17 mouse cellular contexts compared by ENCODE assay signal in genomic region chr2:92430089-92430488, GRCm38 (mm10). TPM values are rescaled to one million over a fixed set of nuclear protein-coding genes. Genes with fewer than 3 reads are reported as not detected.
DNase-seq lines count a peak whose midpoint lies in the region; ATAC-seq and TF ChIP-seq lines count a peak whose summit lies in the region.
"Had no signal": no experiment of that assay in that cellular context is flagged by ENCODE, and none has a peak within 500 bp of the region (broad histone marks: within the 10 kb centered on the region; RNA-seq: fewer than 3 reads in every experiment).

No protein-coding gene starts in this region.

- no peak overlapping the region for H3K9ac ChIP-seq in kidney, postnatal 0 days (ENCODE audit: low read depth, low read length)
- no peak overlapping the region for H3K9ac ChIP-seq in midbrain, embryonic 14.5 days (replicated peaks; ENCODE audit: low read length)
- 0 out of 2 replicates have a peak overlapping the region, but pooled peaks have one; percentile 23 for H3K9ac ChIP-seq in stomach, embryonic 16.5 days (ENCODE audit: low read length)
- H3K9ac ChIP-seq in intestine, postnatal 0 days (ENCODE audit: low read depth, low read length), result no peak overlapping the region
- H3K9ac ChIP-seq: limb, embryonic 12.5 days; liver, embryonic 14.5 days had no signal

- H3K36me3 ChIP-seq in heart, embryonic 10.5 days, result peaks cover 7% of the 10 kb centered on the region
- H3K36me3 ChIP-seq in kidney, postnatal 0 days (ENCODE audit: insufficient read depth, low read length), result peaks cover under 1% of the 10 kb centered on the region; the same call in 1 of the 2 replicates
- peaks cover 14% of the 10 kb centered on the region for H3K36me3 ChIP-seq in midbrain, embryonic 10.5 days
- H3K36me3 ChIP-seq in midbrain, embryonic 14.5 days (ENCODE audit: control insufficient read depth, insufficient read depth, low read length), result peaks cover 7% of the 10 kb centered on the region; the same call in 1 of the 2 replicates
- H3K36me3 ChIP-seq in stomach, embryonic 16.5 days (ENCODE audit: control insufficient read depth, insufficient read depth, low read length), result no peaks in the 10 kb centered on the region
- peaks cover 6% of the 10 kb centered on the region; the same call in 1 of the 2 replicates for H3K36me3 ChIP-seq in intestine, postnatal 0 days (ENCODE audit: control insufficient read depth, insufficient read depth)
- H3K36me3 ChIP-seq: midbrain, embryonic 15.5 days had no signal

- no peaks in the 10 kb centered on the region for H3K27me3 ChIP-seq in heart, embryonic 10.5 days (ENCODE audit: insufficient read depth, poor library complexity, severe bottlenecking)
- no peaks in the 10 kb centered on the region for H3K27me3 ChIP-seq in kidney, postnatal 0 days (ENCODE audit: insufficient read depth, low read length)
- peaks cover 4% of the 10 kb centered on the region; the same call in 1 of the 2 replicates for H3K27me3 ChIP-seq in midbrain, embryonic 10.5 days (ENCODE audit: low read depth, poor library complexity, severe bottlenecking)
- no peaks in the 10 kb centered on the region for H3K27me3 ChIP-seq in midbrain, embryonic 14.5 days (ENCODE audit: control insufficient read depth, insufficient read depth, low read length)
- no peaks in the 10 kb centered on the region for H3K27me3 ChIP-seq in stomach, embryonic 16.5 days (ENCODE audit: control insufficient read depth, insufficient read depth, low read length)
- H3K27me3 ChIP-seq in intestine, postnatal 0 days (replicated peaks; ENCODE audit: control insufficient read depth, insufficient read depth, low read length), result no peaks in the 10 kb centered on the region
- H3K27me3 ChIP-seq: embryonic facial prominence, embryonic 13.5 days had no signal

- peaks cover 79% of the 10 kb centered on the region for H3K4me1 ChIP-seq in heart, embryonic 10.5 days
- peaks cover 44% of the 10 kb centered on the region for H3K4me1 ChIP-seq in kidney, postnatal 0 days (replicated peaks; ENCODE audit: insufficient read depth, low read length)
- H3K4me1 ChIP-seq in midbrain, embryonic 10.5 days, result peaks cover 95% of the 10 kb centered on the region
- H3K4me1 ChIP-seq in midbrain, embryonic 14.5 days (ENCODE audit: control insufficient read depth, insufficient read depth, low read length), result peaks cover 47% of the 10 kb centered on the region
- H3K4me1 ChIP-seq in stomach, embryonic 16.5 days (ENCODE audit: control insufficient read depth, insufficient read depth, low read length), result peaks cover 78% of the 10 kb centered on the region
- peaks cover 13% of the 10 kb centered on the region for H3K4me1 ChIP-seq in intestine, postnatal 0 days (replicated peaks; ENCODE audit: control insufficient read depth, insufficient read depth, low read length)

- ATAC-seq in kidney, postnatal 0 days (replicated peaks; ENCODE audit: low FRiP score, low read depth), result no peak
- ATAC-seq in midbrain, embryonic 14.5 days (ENCODE audit: low FRiP score, low TSS enrichment), result no peak
- ATAC-seq in stomach, embryonic 16.5 days (ENCODE audit: insufficient read depth, low FRiP score), result no peak
- ATAC-seq in intestine, postnatal 0 days, result no peak
- ATAC-seq: midbrain, embryonic 15.5 days had no signal

- H3K4me2 ChIP-seq in kidney, postnatal 0 days (ENCODE audit: low read length), result no peak overlapping the region
- no peak overlapping the region for H3K4me2 ChIP-seq in midbrain, embryonic 14.5 days (ENCODE audit: low read length)
- no peak overlapping the region for H3K4me2 ChIP-seq in stomach, embryonic 16.5 days (ENCODE audit: low read depth, low read length)
- H3K4me2 ChIP-seq in intestine, postnatal 0 days (replicated peaks; ENCODE audit: low read depth), result no peak overlapping the region

- TF ChIP-seq CTCF in kidney, postnatal 0 days (IDR thresholded peaks at IDR 0.05; ENCODE audit: low read depth), result no peak
- no peak for TF ChIP-seq CTCF in intestine, postnatal 0 days (IDR thresholded peaks at IDR 0.05; ENCODE audit: low read depth)

- WGBS in heart, embryonic 10.5 days, result 64% methylated on average over 2 of the region's 2 CpGs
- WGBS in kidney, postnatal 0 days, result 64% methylated on average over 2 of the region's 2 CpGs
- 90% methylated on average over 2 of the region's 2 CpGs for WGBS in midbrain, embryonic 10.5 days
- WGBS in midbrain, embryonic 14.5 days, result 85% methylated on average over 2 of the region's 2 CpGs
- WGBS in stomach, embryonic 16.5 days, result 70% methylated on average over 2 of the region's 2 CpGs
- WGBS in intestine, postnatal 0 days, result 63% methylated on average over 2 of the region's 2 CpGs

- H3K27ac ChIP-seq in heart, embryonic 10.5 days, result 0 out of 2 replicates have a peak overlapping the region, but pooled peaks have one; percentile 60
- H3K27ac ChIP-seq in kidney, postnatal 0 days, result 0 out of 2 replicates have a peak overlapping the region, but pooled peaks have one; percentile 6
- H3K27ac ChIP-seq in midbrain, embryonic 10.5 days (replicated peaks), result peak overlapping the region; percentile 61
- no peak overlapping the region for H3K27ac ChIP-seq in midbrain, embryonic 14.5 days (replicated peaks; ENCODE audit: low read depth, low read length)
- peak overlapping the region; percentile 19; the same call in 1 of the 2 replicates for H3K27ac ChIP-seq in stomach, embryonic 16.5 days (ENCODE audit: low read length)
- no peak overlapping the region for H3K27ac ChIP-seq in intestine, postnatal 0 days (ENCODE audit: low read depth, low read length)
- H3K27ac ChIP-seq: embryonic facial prominence, embryonic 13.5 days; limb, embryonic 12.5 days; liver, embryonic 14.5 days had no signal

- H3K4me3 ChIP-seq in heart, embryonic 10.5 days, result no peak overlapping the region
- no peak overlapping the region for H3K4me3 ChIP-seq in kidney, postnatal 0 days (replicated peaks; ENCODE audit: low read depth, low read length)
- no peak overlapping the region for H3K4me3 ChIP-seq in midbrain, embryonic 10.5 days
- no peak overlapping the region for H3K4me3 ChIP-seq in midbrain, embryonic 14.5 days (replicated peaks; ENCODE audit: low read depth, low read length)
- H3K4me3 ChIP-seq in stomach, embryonic 16.5 days (replicated peaks; ENCODE audit: low read length), result no peak overlapping the region
- no peak overlapping the region for H3K4me3 ChIP-seq in intestine, postnatal 0 days (ENCODE audit: low read depth, low read length)
- H3K4me3 ChIP-seq: limb, embryonic 12.5 days had no signal

- no peak for DNase-seq in heart, embryonic 10.5 days (ENCODE audit: low spot score)
- DNase-seq in heart, postnatal 4 days, result no peak
- no peak for DNase-seq in kidney, postnatal 0 days (ENCODE audit: low spot score)
- DNase-seq in kidney, postnatal 14 days, result no peak
- no peak for DNase-seq in midbrain, embryonic 10.5 days (ENCODE audit: low spot score)
- no peak for DNase-seq in midbrain, embryonic 14.5 days
- DNase-seq: adrenal gland, postnatal 36 days; gastrocnemius, postnatal 36 days; right cerebral cortex, postnatal 14 days; thymus, postnatal 14 days had no signal

- H3K9me3 ChIP-seq in heart, embryonic 10.5 days, result no peaks in the 10 kb centered on the region
- H3K9me3 ChIP-seq in kidney, postnatal 0 days (replicated peaks; ENCODE audit: low read length), result no peaks in the 10 kb centered on the region
- no peaks in the 10 kb centered on the region for H3K9me3 ChIP-seq in midbrain, embryonic 10.5 days (replicated peaks)
- no peaks in the 10 kb centered on the region for H3K9me3 ChIP-seq in midbrain, embryonic 14.5 days (ENCODE audit: control insufficient read depth, low read length)
- H3K9me3 ChIP-seq in stomach, embryonic 16.5 days (replicated peaks; ENCODE audit: control insufficient read depth, low read length), result no peaks in the 10 kb centered on the region
- no peaks in the 10 kb centered on the region for H3K9me3 ChIP-seq in intestine, postnatal 0 days (ENCODE audit: control insufficient read depth)
- H3K9me3 ChIP-seq: embryonic facial prominence, embryonic 13.5 days; limb, embryonic 12.5 days; midbrain, embryonic 15.5 days had no signal

RNA-seq across cellular contexts. Expression of gene Cry2, which starts 3.8 kb away (rescaled TPM):
- 21.0 and 23.3 TPM in 2 replicates for polyA plus RNA-seq in heart, embryonic 10.5 days (2016; fragmentation: Nextera tagmentation; extraction: Ambion mirVana)
- total RNA-seq in heart, postnatal 4 days (2021), result 10 to 100 TPM; 28.5 TPM
- 10.1 and 12.8 TPM in 2 replicates for polyA plus RNA-seq in kidney, postnatal 0 days (2015; fragmentation: Nextera tagmentation; extraction: Ambion mirVana)
- polyA plus RNA-seq in midbrain, embryonic 10.5 days (2016; fragmentation: Nextera tagmentation; extraction: Ambion mirVana), result 32.8 and 36.2 TPM in 2 replicates
- 33.3 and 33.9 TPM in 2 replicates for polyA plus RNA-seq in midbrain, embryonic 14.5 days (2014; fragmentation: Nextera tagmentation; extraction: Ambion mirVana)
- polyA plus RNA-seq in stomach, embryonic 16.5 days (2015; fragmentation: Nextera tagmentation; extraction: Ambion mirVana), result 23.4 and 26.5 TPM in 2 replicates
- 10.0 and 11.7 TPM in 2 replicates for polyA plus RNA-seq in intestine, postnatal 0 days (2015; fragmentation: Nextera tagmentation; extraction: Ambion mirVana)

RNA-seq across cellular contexts. Expression of gene Mapk8ip1, which starts 29.0 kb away (rescaled TPM):
- polyA plus RNA-seq in heart, embryonic 10.5 days (2016; fragmentation: Nextera tagmentation; extraction: Ambion mirVana), result 7.5 and 18.2 TPM in 2 replicates
- total RNA-seq in heart, postnatal 4 days (2021), result 1 to 10 TPM; 7.9 to 8.1 TPM
- 25.9 and 28.2 TPM in 2 replicates for polyA plus RNA-seq in kidney, postnatal 0 days (2015; fragmentation: Nextera tagmentation; extraction: Ambion mirVana)
- 58.3 and 70.5 TPM in 2 replicates for polyA plus RNA-seq in midbrain, embryonic 10.5 days (2016; fragmentation: Nextera tagmentation; extraction: Ambion mirVana)
- polyA plus RNA-seq in midbrain, embryonic 14.5 days (2014; fragmentation: Nextera tagmentation; extraction: Ambion mirVana), result 62.4 and 117 TPM in 2 replicates
- polyA plus RNA-seq in stomach, embryonic 16.5 days (2015; fragmentation: Nextera tagmentation; extraction: Ambion mirVana), result 12.5 and 14.9 TPM in 2 replicates
- 7.2 and 7.4 TPM in 2 replicates for polyA plus RNA-seq in intestine, postnatal 0 days (2015; fragmentation: Nextera tagmentation; extraction: Ambion mirVana)
- total RNA-seq: megakaryocyte progenitor cell, adult 5-6 weeks had no signal

RNA-seq across cellular contexts. Expression of gene Slc35c1, which starts 30.2 kb away (rescaled TPM):
- polyA plus RNA-seq in heart, embryonic 10.5 days (2016; fragmentation: Nextera tagmentation; extraction: Ambion mirVana), result 14.1 and 14.9 TPM in 2 replicates
- total RNA-seq in heart, postnatal 4 days (2021), result 1 to 10 TPM; 5.8 to 7.5 TPM
- polyA plus RNA-seq in kidney, postnatal 0 days (2015; fragmentation: Nextera tagmentation; extraction: Ambion mirVana), result 14.8 and 15.5 TPM in 2 replicates
- polyA plus RNA-seq in midbrain, embryonic 10.5 days (2016; fragmentation: Nextera tagmentation; extraction: Ambion mirVana), result 12.8 and 15.1 TPM in 2 replicates
- polyA plus RNA-seq in midbrain, embryonic 14.5 days (2014; fragmentation: Nextera tagmentation; extraction: Ambion mirVana), result 8.6 and 11.9 TPM in 2 replicates
- polyA plus RNA-seq in stomach, embryonic 16.5 days (2015; fragmentation: Nextera tagmentation; extraction: Ambion mirVana), result 34.5 and 40.4 TPM in 2 replicates
- 51.9 and 59.2 TPM in 2 replicates for polyA plus RNA-seq in intestine, postnatal 0 days (2015; fragmentation: Nextera tagmentation; extraction: Ambion mirVana)

RNA-seq across cellular contexts. Expression of gene 1700029I15Rik, which starts 47.8 kb away (rescaled TPM):
- 0.89 and 2.7 TPM in 2 replicates for polyA plus RNA-seq in heart, embryonic 10.5 days (2016; fragmentation: Nextera tagmentation; extraction: Ambion mirVana)
- 1 to 10 TPM; 1.2 to 1.7 TPM for total RNA-seq in heart, postnatal 4 days (2021)
- polyA plus RNA-seq in kidney, postnatal 0 days (2015; fragmentation: Nextera tagmentation; extraction: Ambion mirVana), result 1.8 and 2.5 TPM in 2 replicates
- 4.1 and 5.2 TPM in 2 replicates for polyA plus RNA-seq in midbrain, embryonic 10.5 days (2016; fragmentation: Nextera tagmentation; extraction: Ambion mirVana)
- 3.9 and 5.6 TPM in 2 replicates for polyA plus RNA-seq in midbrain, embryonic 14.5 days (2014; fragmentation: Nextera tagmentation; extraction: Ambion mirVana)
- 3.5 and 5.4 TPM in 2 replicates for polyA plus RNA-seq in stomach, embryonic 16.5 days (2015; fragmentation: Nextera tagmentation; extraction: Ambion mirVana)
- 2.1 and 3.1 TPM in 2 replicates for polyA plus RNA-seq in intestine, postnatal 0 days (2015; fragmentation: Nextera tagmentation; extraction: Ambion mirVana)

RNA-seq across cellular contexts. Expression of gene Large2, which starts 55.4 kb away (rescaled TPM):
- 1.6 and 7.0 TPM in 2 replicates for polyA plus RNA-seq in heart, embryonic 10.5 days (2016; fragmentation: Nextera tagmentation; extraction: Ambion mirVana)
- total RNA-seq in heart, postnatal 4 days (2021), result under 1 TPM; 0.29 to 0.70 TPM
- polyA plus RNA-seq in kidney, postnatal 0 days (2015; fragmentation: Nextera tagmentation; extraction: Ambion mirVana), result 30.6 and 34.3 TPM in 2 replicates
- 16.2 and 25.6 TPM in 2 replicates for polyA plus RNA-seq in midbrain, embryonic 10.5 days (2016; fragmentation: Nextera tagmentation; extraction: Ambion mirVana)
- 1.5 and 1.6 TPM in 2 replicates for polyA plus RNA-seq in midbrain, embryonic 14.5 days (2014; fragmentation: Nextera tagmentation; extraction: Ambion mirVana)
- 12.6 and 15.5 TPM in 2 replicates for polyA plus RNA-seq in stomach, embryonic 16.5 days (2015; fragmentation: Nextera tagmentation; extraction: Ambion mirVana)
- 8.3 and 9.1 TPM in 2 replicates for polyA plus RNA-seq in intestine, postnatal 0 days (2015; fragmentation: Nextera tagmentation; extraction: Ambion mirVana)

Comparison
In these comparisons a context has a peak if more than half of its experiments do, and no peak if none do; other contexts are left out.
1. H3K27ac ChIP-seq: peak in heart, embryonic 10.5 days (single experiment), kidney, postnatal 0 days (single experiment), midbrain, embryonic 10.5 days (single experiment) and stomach, embryonic 16.5 days (single experiment); none in midbrain, embryonic 14.5 days (single experiment) and intestine, postnatal 0 days (single experiment).